Mouse (Mus musculus) fat pad, adult 2 months (tissue): ENCODE results near the gene Rpl36al.
A peak's percentile ranks its signal among the peaks of the same experiment; 100 is the strongest.

Experiments
- DNase-seq: peaks from one replicate; pipeline ENCODE4 v3.0.0-alpha.2; 2011; ENCODE audit warnings: low read depth, low spot score; ENCODE audit errors: extremely low read depth

Rpl36al gene

GRCm38 (mm10) chr12:69159578-69159940, 24.3 kb downstream of the Rpl36al start:
- DNase-seq, result no peak

DNA sequence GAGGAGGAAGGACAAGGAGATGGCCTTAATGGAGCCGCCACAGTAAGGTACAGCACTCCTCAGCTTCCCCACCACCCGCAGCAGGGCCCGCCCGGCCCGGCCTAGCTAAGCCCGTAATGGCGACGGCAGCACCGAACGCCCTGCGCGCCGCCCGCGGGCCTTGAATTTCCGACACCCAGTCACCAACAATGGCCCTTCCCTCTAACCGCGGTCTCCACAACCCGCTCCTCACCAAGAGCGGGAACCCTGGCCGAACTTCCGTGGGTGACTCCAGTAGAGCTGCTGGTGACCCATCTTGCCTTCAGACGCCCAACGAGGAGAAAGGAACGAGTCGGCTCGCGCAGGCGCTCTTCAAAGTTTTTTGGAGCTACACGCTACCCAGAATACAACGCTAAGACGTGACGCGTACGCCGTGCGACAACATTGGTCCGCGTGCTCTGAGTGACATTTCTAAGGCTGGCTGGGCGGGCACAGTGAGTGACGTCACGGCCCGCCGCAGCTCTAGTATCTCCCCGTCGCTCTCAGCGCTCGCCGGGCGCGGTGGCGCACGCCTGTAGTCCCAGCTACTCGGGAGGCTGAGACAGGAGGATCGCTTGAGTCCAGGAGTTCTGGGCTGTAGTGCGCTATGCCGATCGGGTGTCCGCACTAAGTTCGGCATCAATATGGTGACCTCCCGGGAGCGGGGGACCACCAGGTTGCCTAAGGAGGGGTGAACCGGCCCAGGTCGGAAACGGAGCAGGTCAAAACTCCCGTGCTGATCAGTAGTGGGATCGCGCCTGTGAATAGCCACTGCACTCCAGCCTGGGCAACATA, 24.9 kb downstream of the Rpl36al start, which contains the start of gene Rps29:
Gene Rps29 (minus strand): TSS at position 422 of the 813 bp plus-strand sequence.
- peak; percentile 87 for DNase-seq

DNA sequence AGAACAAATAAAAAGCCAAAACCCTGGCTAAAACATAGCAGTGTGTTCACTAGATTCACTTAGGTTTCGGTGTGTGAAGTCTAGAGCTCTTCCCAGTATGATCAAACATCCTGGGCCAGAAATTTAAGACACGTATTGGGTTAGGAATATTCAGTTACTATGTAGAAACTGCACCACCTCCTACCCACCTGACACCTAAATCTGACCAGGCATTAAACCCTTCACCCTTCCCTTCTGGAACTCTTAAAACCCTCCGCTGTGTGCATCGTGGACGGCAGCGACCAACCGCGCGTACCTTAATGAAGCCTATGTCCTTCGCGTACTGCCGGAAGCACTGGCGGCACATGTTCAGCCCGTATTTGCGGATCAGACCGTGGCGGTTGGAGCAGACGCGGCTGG, 25.5 kb downstream of the Rpl36al start:
- DNase-seq, result no peak

- no peak for DNase-seq
Measured at GRCm38 (mm10) chr12:69157107-69157506, 26.8 kb downstream of the Rpl36al start.

- no peak for DNase-seq
Measured at GRCm38 (mm10) chr12:69156436-69156835, 27.4 kb downstream of the Rpl36al start.

GRCm38 (mm10) chr12:69155923-69156322, 28.0 kb downstream of the Rpl36al start:
- DNase-seq, result no peak

GRCm38 (mm10) chr12:69150049-69150448, 33.8 kb downstream of the Rpl36al start:
- no peak for DNase-seq

DNA sequence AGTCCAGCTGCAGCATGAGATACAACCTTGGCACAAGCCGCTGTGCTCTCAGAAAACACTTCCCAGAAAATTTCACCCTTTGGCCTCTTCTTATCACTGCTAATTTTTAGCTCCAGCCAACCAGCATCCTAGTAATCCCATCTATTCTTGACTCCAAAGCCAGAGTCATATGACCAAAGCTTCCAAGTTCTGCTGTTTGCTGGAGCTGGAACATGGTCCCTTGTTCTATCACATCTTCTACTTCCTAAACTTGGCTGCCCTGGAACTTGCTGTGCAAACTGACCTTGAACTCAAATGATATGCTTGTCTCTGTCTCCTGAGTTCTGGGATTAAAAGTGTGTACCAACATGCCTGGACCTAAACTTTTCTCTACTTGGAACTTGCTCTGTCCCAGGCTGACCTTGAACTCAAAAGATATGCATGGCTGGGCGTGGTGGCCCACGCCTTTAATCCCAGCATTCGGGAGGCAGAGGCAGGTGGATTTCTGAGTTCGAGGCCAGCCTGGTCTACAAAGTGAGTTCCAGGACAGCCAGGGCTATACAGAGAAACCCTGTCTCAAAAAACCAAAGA, 36.6 kb downstream of the Rpl36al start:
- DNase-seq, result no peak

GRCm38 (mm10) chr12:69143460-69143859, 40.4 kb downstream of the Rpl36al start:
- no peak for DNase-seq

- no peak for DNase-seq
Measured at GRCm38 (mm10) chr12:69139841-69140240, 44.0 kb downstream of the Rpl36al start.

DNA sequence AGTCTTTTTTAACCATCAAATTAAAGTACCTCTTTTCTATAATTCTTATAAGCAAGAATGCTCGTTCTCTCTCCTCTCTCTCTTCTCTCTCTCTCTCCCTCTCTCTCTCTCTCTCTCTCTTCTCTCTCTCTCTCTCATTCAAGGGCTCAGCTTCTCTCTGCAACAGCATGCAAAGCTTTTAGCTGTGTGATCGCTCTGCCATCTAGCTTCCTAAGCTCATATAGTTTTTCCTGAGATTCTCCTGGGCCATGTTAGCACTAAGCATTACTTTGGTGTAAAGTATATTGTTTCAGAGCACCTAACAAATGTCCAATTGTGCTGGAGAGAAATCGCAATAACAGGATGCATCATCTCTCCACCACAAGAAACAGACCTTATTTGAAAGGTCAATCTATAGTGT, 44.7 kb downstream of the Rpl36al start:
- DNase-seq, result no peak
